Mouse (Mus musculus): ENCODE results near the gene Dnali1. TPM values are rescaled to one million over a fixed set of nuclear protein-coding genes. Genes with fewer than 3 reads are reported as not detected.

Dnali1 gene
- polyA plus RNA-seq, 1 experiment from 2014 or later = not detected

- no peaks in the 10 kb centered on the region; the same call in 1 of the 2 replicates for H3K4me1 ChIP-seq (ENCODE audit: control insufficient read depth, insufficient read depth, low read length)
- peaks cover 9% of the 10 kb centered on the region for H3K36me3 ChIP-seq (ENCODE audit: control insufficient read depth, insufficient read depth, low read length)
- no peak overlapping the region for H3K9ac ChIP-seq (ENCODE audit: low read length)
- no peaks in the 10 kb centered on the region for H3K9me3 ChIP-seq (ENCODE audit: control insufficient read depth, low read length)
- H3K27ac ChIP-seq (ENCODE audit: low read depth, low read length) = no peak overlapping the region
- no peak overlapping the region for H3K4me2 ChIP-seq (ENCODE audit: low read depth)
- H3K4me3 ChIP-seq (ENCODE audit: low read depth, low read length) = no peak overlapping the region
- ATAC-seq (ENCODE audit: insufficient read depth, low FRiP score, low TSS enrichment) (no peak), DNase-seq (ENCODE audit: low spot score) (no peak)
- WGBS = 57% methylated on average over 3 of the region's 3 CpGs
- H3K27me3 ChIP-seq (ENCODE audit: control insufficient read depth, insufficient read depth, low read length) = no peaks in the 10 kb centered on the region
Observed at GRCm38 (mm10) chr4:125057273-125057672, 8.2 kb downstream of the Dnali1 start.

GRCm38 (mm10) chr4:125056476-125056875, 9.0 kb downstream of the Dnali1 start:
- H3K4me3 ChIP-seq (ENCODE audit: low read depth, low read length) = no peak overlapping the region
- no peak overlapping the region for H3K27ac ChIP-seq (ENCODE audit: low read depth, low read length)
- H3K27me3 ChIP-seq (ENCODE audit: control insufficient read depth, insufficient read depth, low read length) = no peaks in the 10 kb centered on the region
- no peak overlapping the region for H3K9ac ChIP-seq (ENCODE audit: low read length)
- ATAC-seq (ENCODE audit: insufficient read depth, low FRiP score, low TSS enrichment) = no peak
- WGBS = 79% methylated on average over 4 of the region's 4 CpGs
- no peaks in the 10 kb centered on the region for H3K9me3 ChIP-seq (ENCODE audit: control insufficient read depth, low read length)
- no peak overlapping the region for H3K4me2 ChIP-seq (ENCODE audit: low read depth)
- H3K36me3 ChIP-seq (ENCODE audit: control insufficient read depth, insufficient read depth, low read length) = peaks cover 10% of the 10 kb centered on the region
- no peaks in the 10 kb centered on the region; the same call in 1 of the 2 replicates for H3K4me1 ChIP-seq (ENCODE audit: control insufficient read depth, insufficient read depth, low read length)
- DNase-seq (ENCODE audit: low spot score) = no peak

- H3K4me1 ChIP-seq (ENCODE audit: control insufficient read depth, insufficient read depth, low read length) = no peaks in the 10 kb centered on the region; the same call in 1 of the 2 replicates
- no peak overlapping the region for H3K27ac ChIP-seq (ENCODE audit: low read depth, low read length)
- no peaks in the 10 kb centered on the region for H3K9me3 ChIP-seq (ENCODE audit: control insufficient read depth, low read length)
- no peak overlapping the region for H3K4me2 ChIP-seq (ENCODE audit: low read depth)
- DNase-seq (ENCODE audit: low spot score) = no peak
- H3K9ac ChIP-seq (ENCODE audit: low read length) = no peak overlapping the region
- H3K36me3 ChIP-seq (ENCODE audit: control insufficient read depth, insufficient read depth, low read length) = peaks cover 11% of the 10 kb centered on the region
- WGBS = 92% methylated on average over 9 of the region's 9 CpGs
- H3K27me3 ChIP-seq (ENCODE audit: control insufficient read depth, insufficient read depth, low read length) = no peaks in the 10 kb centered on the region
- no peak for ATAC-seq (ENCODE audit: insufficient read depth, low FRiP score, low TSS enrichment)
- no peak overlapping the region for H3K4me3 ChIP-seq (ENCODE audit: low read depth, low read length)
Observed at GRCm38 (mm10) chr4:125055385-125055784, 10.1 kb downstream of the Dnali1 start.

GRCm38 (mm10) chr4:125044454-125044853, 21.0 kb downstream of the Dnali1 start:
- Histone ChIP-seq H3K4me1 (ENCODE audit: control insufficient read depth, insufficient read depth, low read length) (no peaks in the 10 kb centered on the region), H3K4me3 (ENCODE audit: low read depth, low read length) (no peak overlapping the region), H3K9ac (ENCODE audit: low read length) (no peak overlapping the region), H3K9me3 (ENCODE audit: control insufficient read depth, low read length) (no peaks in the 10 kb centered on the region), H3K36me3 (ENCODE audit: control insufficient read depth, insufficient read depth, low read length) (peaks cover 26% of the 10 kb centered on the region), H3K27ac (ENCODE audit: low read depth, low read length) (no peak overlapping the region), H3K4me2 (ENCODE audit: low read depth) (no peak overlapping the region), H3K27me3 (ENCODE audit: control insufficient read depth, insufficient read depth, low read length) (no peaks in the 10 kb centered on the region)
- no peak for ATAC-seq (ENCODE audit: insufficient read depth, low FRiP score, low TSS enrichment)
- DNase-seq (ENCODE audit: low spot score) = no peak
- WGBS = 93% methylated on average over 7 of the region's 7 CpGs

GRCm38 (mm10) chr4:125034341-125034740, 31.2 kb downstream of the Dnali1 start:
- H3K4me3 ChIP-seq (ENCODE audit: low read depth, low read length) = no peak overlapping the region
- H3K27me3 ChIP-seq (ENCODE audit: control insufficient read depth, insufficient read depth, low read length) = no peaks in the 10 kb centered on the region
- H3K27ac ChIP-seq (ENCODE audit: low read depth, low read length) = no peak overlapping the region
- no peak overlapping the region for H3K4me2 ChIP-seq (ENCODE audit: low read depth)
- 95% methylated on average over 4 of the region's 4 CpGs for WGBS
- DNase-seq (ENCODE audit: low spot score) (no peak), ATAC-seq (ENCODE audit: insufficient read depth, low FRiP score, low TSS enrichment) (no peak)
- H3K9ac ChIP-seq (ENCODE audit: low read length) = no peak overlapping the region
- H3K36me3 ChIP-seq (ENCODE audit: control insufficient read depth, insufficient read depth, low read length) = peaks cover 12% of the 10 kb centered on the region
- H3K4me1 ChIP-seq (ENCODE audit: control insufficient read depth, insufficient read depth, low read length) = peaks cover 5% of the 10 kb centered on the region; the same call in 1 of the 2 replicates
- H3K9me3 ChIP-seq (ENCODE audit: control insufficient read depth, low read length) = no peaks in the 10 kb centered on the region

- H3K27me3 ChIP-seq (ENCODE audit: control insufficient read depth, insufficient read depth, low read length) = no peaks in the 10 kb centered on the region
- H3K27ac ChIP-seq (ENCODE audit: low read depth, low read length) = no peak overlapping the region
- peak overlapping the region; percentile 92 for H3K4me3 ChIP-seq (ENCODE audit: low read depth, low read length)
- H3K9me3 ChIP-seq (ENCODE audit: control insufficient read depth, low read length) = no peaks in the 10 kb centered on the region
- peaks cover 2% of the 10 kb centered on the region for H3K36me3 ChIP-seq (ENCODE audit: control insufficient read depth, insufficient read depth, low read length)
- H3K9ac ChIP-seq (ENCODE audit: low read length) = peak overlapping the region; percentile 77
- H3K4me2 ChIP-seq (ENCODE audit: low read depth) = peak overlapping the region; percentile 94
- WGBS = under 1% methylated on average over 50 of the region's 50 CpGs
- ATAC-seq (ENCODE audit: insufficient read depth, low FRiP score, low TSS enrichment) = peak; percentile 97
- H3K4me1 ChIP-seq (ENCODE audit: control insufficient read depth, insufficient read depth, low read length) = peaks cover 5% of the 10 kb centered on the region; the same call in 1 of the 2 replicates
- peak; percentile 96 for DNase-seq (ENCODE audit: low spot score)
Observed at GRCm38 (mm10) chr4:125029891-125030614, 35.5 kb downstream of the Dnali1 start.

- H3K4me1 ChIP-seq (ENCODE audit: control insufficient read depth, insufficient read depth, low read length) = no peaks in the 10 kb centered on the region
- no peaks in the 10 kb centered on the region for H3K36me3 ChIP-seq (ENCODE audit: control insufficient read depth, insufficient read depth, low read length)
- no peak overlapping the region for H3K27ac ChIP-seq (ENCODE audit: low read depth, low read length)
- H3K4me2 ChIP-seq (ENCODE audit: low read depth) = no peak overlapping the region
- H3K9ac ChIP-seq (ENCODE audit: low read length) = no peak overlapping the region
- no peak overlapping the region for H3K4me3 ChIP-seq (ENCODE audit: low read depth, low read length)
- 33% methylated on average over 11 of the region's 11 CpGs for WGBS
- ATAC-seq (ENCODE audit: insufficient read depth, low FRiP score, low TSS enrichment) = no peak
- H3K27me3 ChIP-seq (ENCODE audit: control insufficient read depth, insufficient read depth, low read length) = no peaks in the 10 kb centered on the region
- DNase-seq (ENCODE audit: low spot score) = peak; percentile 21
- H3K9me3 ChIP-seq (ENCODE audit: control insufficient read depth, low read length) = no peaks in the 10 kb centered on the region
Observed at GRCm38 (mm10) chr4:125020780-125021538, 44.5 kb downstream of the Dnali1 start.

- WGBS = 82% methylated on average over 11 of the region's 11 CpGs
- H3K36me3 ChIP-seq (ENCODE audit: control insufficient read depth, insufficient read depth, low read length) = no peaks in the 10 kb centered on the region
- H3K4me1 ChIP-seq (ENCODE audit: control insufficient read depth, insufficient read depth, low read length) = no peaks in the 10 kb centered on the region
- ATAC-seq (ENCODE audit: insufficient read depth, low FRiP score, low TSS enrichment) (no peak), DNase-seq (ENCODE audit: low spot score) (no peak)
- H3K27me3 ChIP-seq (ENCODE audit: control insufficient read depth, insufficient read depth, low read length) = no peaks in the 10 kb centered on the region
- H3K9ac ChIP-seq (ENCODE audit: low read length) = no peak overlapping the region
- no peak overlapping the region for H3K27ac ChIP-seq (ENCODE audit: low read depth, low read length)
- no peak overlapping the region for H3K4me2 ChIP-seq (ENCODE audit: low read depth)
- H3K9me3 ChIP-seq (ENCODE audit: control insufficient read depth, low read length) = no peaks in the 10 kb centered on the region
- no peak overlapping the region for H3K4me3 ChIP-seq (ENCODE audit: low read depth, low read length)
Observed at GRCm38 (mm10) chr4:125017431-125017830, 48.1 kb downstream of the Dnali1 start.

All from neural tube, embryonic 11.5 days (tissue).